In genomic region chr9:96442081-96442480, GRCm38 (mm10) we compare ENCODE assay signal across 13 mouse cellular contexts. TPM values are rescaled to one million over a fixed set of nuclear protein-coding genes. Genes with fewer than 3 reads are reported as not detected.
DNase-seq lines count a peak whose midpoint lies in the region; ATAC-seq lines count a peak whose summit lies in the region.
"Had no signal": no experiment of that assay in that cellular context is flagged by ENCODE, and none has a peak within 500 bp of the region (broad histone marks: within the 10 kb centered on the region; RNA-seq: fewer than 3 reads in every experiment).

No protein-coding gene starts in this region.

- no peak for ATAC-seq in midbrain, embryonic 11.5 days (ENCODE audit: low FRiP score)
- no peak for ATAC-seq in midbrain, embryonic 16.5 days
- ATAC-seq in liver, embryonic 12.5 days = no peak
- ATAC-seq in hindbrain, embryonic 16.5 days = no peak
- ATAC-seq: intestine, embryonic 16.5 days had no signal

- H3K36me3 ChIP-seq in midbrain, embryonic 11.5 days (ENCODE audit: control insufficient read depth, insufficient read depth, low read length) = no peaks in the 10 kb centered on the region
- no peaks in the 10 kb centered on the region for H3K36me3 ChIP-seq in midbrain, embryonic 16.5 days (ENCODE audit: control insufficient read depth, insufficient read depth, low read length)
- no peaks in the 10 kb centered on the region for H3K36me3 ChIP-seq in liver, embryonic 12.5 days
- no peaks in the 10 kb centered on the region for H3K36me3 ChIP-seq in hindbrain, embryonic 16.5 days (ENCODE audit: control insufficient read depth, insufficient read depth, low read length)
- H3K36me3 ChIP-seq: embryonic facial prominence, embryonic 15.5 days had no signal

- H3K4me2 ChIP-seq in midbrain, embryonic 11.5 days = peak overlapping the region; percentile 19
- H3K4me2 ChIP-seq in midbrain, embryonic 16.5 days (ENCODE audit: low read length) = no peak overlapping the region
- peak overlapping the region; percentile 15; the same call in 1 of the 2 replicates for H3K4me2 ChIP-seq in liver, embryonic 12.5 days
- H3K4me2 ChIP-seq in hindbrain, embryonic 16.5 days (ENCODE audit: low read length) = no peak overlapping the region
- H3K4me2 ChIP-seq: embryonic facial prominence, embryonic 15.5 days had no signal

- peak; percentile 24 for DNase-seq in adrenal gland, postnatal 14 days
- no peak for DNase-seq in adrenal gland, postnatal 25 days
- DNase-seq in midbrain, embryonic 11.5 days (ENCODE audit: low spot score, missing footprints) = no peak
- peak; percentile 17 to 22 for DNase-seq in thymus, postnatal 36 days
- no peak for DNase-seq in heart, adult 9 months (ENCODE audit: low spot score in 2 of 2)
- DNase-seq: adrenal gland, postnatal 10 days; gastrocnemius, postnatal 10 days had no signal

- no peak overlapping the region for H3K9ac ChIP-seq in midbrain, embryonic 11.5 days (ENCODE audit: low read length)
- no peak overlapping the region for H3K9ac ChIP-seq in midbrain, embryonic 16.5 days (ENCODE audit: low read depth, low read length)
- H3K9ac ChIP-seq in liver, embryonic 12.5 days = no peak overlapping the region
- H3K9ac ChIP-seq in hindbrain, embryonic 16.5 days (ENCODE audit: low read depth, low read length) = no peak overlapping the region
- H3K9ac ChIP-seq: embryonic facial prominence, embryonic 15.5 days had no signal

- H3K27me3 ChIP-seq in midbrain, embryonic 11.5 days (ENCODE audit: control insufficient read depth, insufficient read depth, low read length) = peaks cover 11% of the 10 kb centered on the region
- no peaks in the 10 kb centered on the region for H3K27me3 ChIP-seq in midbrain, embryonic 16.5 days (ENCODE audit: control insufficient read depth, insufficient read depth, low read depth, low read length)
- peaks cover 38% of the 10 kb centered on the region for H3K27me3 ChIP-seq in liver, embryonic 12.5 days (replicated peaks)
- H3K27me3 ChIP-seq in hindbrain, embryonic 16.5 days (replicated peaks; ENCODE audit: control insufficient read depth, insufficient read depth, low read length) = no peaks in the 10 kb centered on the region
- H3K27me3 ChIP-seq: embryonic facial prominence, embryonic 15.5 days had no signal

- no peaks in the 10 kb centered on the region for H3K9me3 ChIP-seq in midbrain, embryonic 11.5 days (ENCODE audit: control insufficient read depth, low read length)
- no peaks in the 10 kb centered on the region for H3K9me3 ChIP-seq in midbrain, embryonic 16.5 days (replicated peaks; ENCODE audit: control insufficient read depth, low read length, poor library complexity, severe bottlenecking)
- no peaks in the 10 kb centered on the region for H3K9me3 ChIP-seq in liver, embryonic 12.5 days (replicated peaks)
- no peaks in the 10 kb centered on the region for H3K9me3 ChIP-seq in hindbrain, embryonic 16.5 days (ENCODE audit: control insufficient read depth, low read length)
- H3K9me3 ChIP-seq: embryonic facial prominence, embryonic 15.5 days had no signal

- WGBS in midbrain, embryonic 11.5 days = 5% methylated on average over 9 of the region's 10 CpGs
- WGBS in midbrain, embryonic 16.5 days = 10% methylated on average over 10 of the region's 10 CpGs
- WGBS in liver, embryonic 12.5 days (ENCODE audit: insufficient replicate concordance) = 21% methylated on average over 10 of the region's 10 CpGs
- 25% methylated on average over 10 of the region's 10 CpGs for WGBS in hindbrain, embryonic 16.5 days

- no peak overlapping the region for H3K4me3 ChIP-seq in midbrain, embryonic 11.5 days (ENCODE audit: low read depth, low read length)
- H3K4me3 ChIP-seq in midbrain, embryonic 16.5 days (ENCODE audit: low read depth, low read length) = no peak overlapping the region
- H3K4me3 ChIP-seq in liver, embryonic 12.5 days = no peak overlapping the region
- no peak overlapping the region for H3K4me3 ChIP-seq in hindbrain, embryonic 16.5 days (ENCODE audit: low read length)
- H3K4me3 ChIP-seq: embryonic facial prominence, embryonic 15.5 days; layer of hippocampus, adult 2 months had no signal

- H3K27ac ChIP-seq in midbrain, embryonic 11.5 days (ENCODE audit: low read depth, low read length) = no peak overlapping the region
- H3K27ac ChIP-seq in midbrain, embryonic 16.5 days (ENCODE audit: low read length) = no peak overlapping the region
- no peak overlapping the region for H3K27ac ChIP-seq in liver, embryonic 12.5 days
- H3K27ac ChIP-seq in hindbrain, embryonic 16.5 days (ENCODE audit: low read depth, low read length) = no peak overlapping the region
- H3K27ac ChIP-seq: embryonic facial prominence, embryonic 15.5 days; layer of hippocampus, adult 2 months had no signal

- peaks cover 12% of the 10 kb centered on the region for H3K4me1 ChIP-seq in midbrain, embryonic 11.5 days (ENCODE audit: control insufficient read depth, insufficient read depth, low read length)
- peaks cover 11% of the 10 kb centered on the region for H3K4me1 ChIP-seq in midbrain, embryonic 16.5 days (ENCODE audit: control insufficient read depth, insufficient read depth, low read length)
- H3K4me1 ChIP-seq in liver, embryonic 12.5 days = peaks cover 22% of the 10 kb centered on the region
- H3K4me1 ChIP-seq in hindbrain, embryonic 16.5 days (ENCODE audit: control insufficient read depth, insufficient read depth, low read depth, low read length) = peaks cover 13% of the 10 kb centered on the region

RNA-seq across cellular contexts. Expression of gene Rnf7, which starts 36.4 kb away (rescaled TPM):
- 72.4 and 75.7 TPM in 2 replicates for total RNA-seq in adrenal gland, postnatal 14 days (2021)
- 63.1 and 68.2 TPM in 2 replicates for total RNA-seq in adrenal gland, postnatal 25 days (2021)
- polyA plus RNA-seq in midbrain, embryonic 11.5 days (2014; fragmentation: Nextera tagmentation; extraction: Ambion mirVana) = 293 and 294 TPM in 2 replicates
- polyA plus RNA-seq in midbrain, embryonic 16.5 days (2015; fragmentation: Nextera tagmentation; extraction: Ambion mirVana) = 192 and 204 TPM in 2 replicates
- polyA plus RNA-seq in liver, embryonic 12.5 days (2016; fragmentation: Nextera tagmentation; extraction: Ambion mirVana) = 104 and 110 TPM in 2 replicates
- 209 TPM in 2 replicates for polyA plus RNA-seq in hindbrain, embryonic 16.5 days (2015; fragmentation: Nextera tagmentation; extraction: Ambion mirVana)

Comparison
In these comparisons a context has a peak if more than half of its experiments do, and no peak if none do; other contexts are left out.
1. DNase-seq: peak in adrenal gland, postnatal 14 days (single experiment) and thymus, postnatal 36 days (2 of 2); none in adrenal gland, postnatal 25 days (single experiment), midbrain, embryonic 11.5 days (single experiment) and heart, adult 9 months (0 of 2).
2. H3K4me2 ChIP-seq: peak in midbrain, embryonic 11.5 days (single experiment) and liver, embryonic 12.5 days (single experiment); none in midbrain, embryonic 16.5 days (single experiment) and hindbrain, embryonic 16.5 days (single experiment).